Mouse (Mus musculus) erythroblast, embryonic 14.5 days (primary cell): ENCODE data around the gene Atxn7l3. TPM values are rescaled to one million over a fixed set of nuclear protein-coding genes. Genes with fewer than 3 reads are reported as not detected.

Source experiments
- H3K27me3 ChIP-seq: 2 replicates; pipeline ENCODE4 v1.6.1; 2012; ENCODE audit warnings: inconsistent platforms; ENCODE audit not compliant: control insufficient read depth
- H3K36me3 ChIP-seq: 2 replicates; pipeline ENCODE4 v1.6.1; 2012; ENCODE audit warnings: mild to moderate bottlenecking, inconsistent platforms; ENCODE audit not compliant: control insufficient read depth
- H3K4me1 ChIP-seq: 2 replicates; pipeline ENCODE4 v1.6.1; 2012; ENCODE audit warnings: inconsistent platforms; ENCODE audit not compliant: control insufficient read depth
- H3K4me3 ChIP-seq: replicated peaks from 2 replicates; pipeline ENCODE3; 2012; ENCODE audit warnings: moderate library complexity, mild to moderate bottlenecking, inconsistent platforms
- H3K9me3 ChIP-seq: 2 replicates; pipeline ENCODE4 v1.6.1; 2012; ENCODE audit warnings: low read length, inconsistent platforms, mixed read lengths; ENCODE audit not compliant: control insufficient read depth
- GATA1 ChIP-seq: IDR thresholded peaks from 2 replicates; pipeline ENCODE4 v1.6.1; 2012; ENCODE audit warnings: low read length, inconsistent platforms, mixed read lengths
- TAL1 ChIP-seq: IDR thresholded peaks from 3 replicates; pipeline ENCODE4 v1.6.1; 2012; ENCODE audit warnings: low read length, inconsistent platforms, mixed read lengths
- polyA plus RNA-seq: library from polyadenylated mRNA; stranded (reverse); fragments of >175 nt; gene quantifications from 2 replicates; pipeline ENCODE4 v1.2.3, GENCODE M21; 2012

The Atxn7l3 gene
- polyA plus RNA-seq, 1 experiment: 6.0 TPM

- TF ChIP-seq GATA1 (no peak), TAL1 (no peak)
- H3K4me1 ChIP-seq: peaks cover 7% of the 10 kb centered on the region
- H3K9me3 ChIP-seq: peaks cover 2% of the 10 kb centered on the region; the same call in 1 of the 2 replicates
- peaks cover 14% of the 10 kb centered on the region for H3K27me3 ChIP-seq
- H3K36me3 ChIP-seq: no peaks in the 10 kb centered on the region
- H3K4me3 ChIP-seq: no peak overlapping the region
These were observed 55.8 kb downstream of the Atxn7l3 start for GRCm38 (mm10) chr11:102240636-102241035.

Other genes with a start within 250 kb of the Atxn7l3 start
- gene Mpp2, start 208.1 kb downstream of the Atxn7l3 start, polyA plus RNA-seq: 21.2 and 24.5 TPM in 2 replicates
- not detected in 2 replicates for gene Ppy, start 195.3 kb downstream of the Atxn7l3 start, polyA plus RNA-seq
- gene Pyy, start 188.8 kb downstream of the Atxn7l3 start, polyA plus RNA-seq: not detected in 2 replicates
- 0.14 and 0.16 TPM in 2 replicates for gene Nags, start 151.1 kb downstream of the Atxn7l3 start, polyA plus RNA-seq
- 1.1 and 1.7 TPM in 2 replicates for gene Tmem101, start 140.2 kb downstream of the Atxn7l3 start, polyA plus RNA-seq
- gene Lsm12, start 111.3 kb downstream of the Atxn7l3 start, polyA plus RNA-seq: 8.9 TPM in 2 replicates
- 0.30 and 0.50 TPM in 2 replicates for gene G6pc3, start 107.0 kb downstream of the Atxn7l3 start, polyA plus RNA-seq
- gene Hdac5, start 66.5 kb downstream of the Atxn7l3 start, polyA plus RNA-seq: 4.3 and 6.3 TPM in 2 replicates
- gene BC030867, start 47.7 kb downstream of the Atxn7l3 start, polyA plus RNA-seq: 0.50 and 1.6 TPM in 2 replicates
- 0.01 and 0.02 TPM in 2 replicates for gene Asb16, start 27.9 kb downstream of the Atxn7l3 start, polyA plus RNA-seq
- gene Tmub2, start 11.7 kb downstream of the Atxn7l3 start, polyA plus RNA-seq: 8.1 and 8.9 TPM in 2 replicates
- 10.3 and 12.3 TPM in 2 replicates for gene Ubtf, start 23.1 kb upstream of the Atxn7l3 start, polyA plus RNA-seq
- gene Slc4a1, start 69.6 kb upstream of the Atxn7l3 start, polyA plus RNA-seq: 575 and 672 TPM in 2 replicates
- 1.8 and 2.1 TPM in 2 replicates for gene Rundc3a, start 96.8 kb upstream of the Atxn7l3 start, polyA plus RNA-seq
- 579 and 725 TPM in 2 replicates for gene Slc25a39, start 111.3 kb upstream of the Atxn7l3 start, polyA plus RNA-seq
- 1.8 and 2.6 TPM in 2 replicates for gene Grn, start 133.7 kb upstream of the Atxn7l3 start, polyA plus RNA-seq
- gene Fam171a2, start 151.1 kb upstream of the Atxn7l3 start, polyA plus RNA-seq: 0.01 and 0.02 TPM in 2 replicates
- 1.7 and 2.4 TPM in 2 replicates for gene Itga2b, start 173.5 kb upstream of the Atxn7l3 start, polyA plus RNA-seq